In the genomic region with DNA sequence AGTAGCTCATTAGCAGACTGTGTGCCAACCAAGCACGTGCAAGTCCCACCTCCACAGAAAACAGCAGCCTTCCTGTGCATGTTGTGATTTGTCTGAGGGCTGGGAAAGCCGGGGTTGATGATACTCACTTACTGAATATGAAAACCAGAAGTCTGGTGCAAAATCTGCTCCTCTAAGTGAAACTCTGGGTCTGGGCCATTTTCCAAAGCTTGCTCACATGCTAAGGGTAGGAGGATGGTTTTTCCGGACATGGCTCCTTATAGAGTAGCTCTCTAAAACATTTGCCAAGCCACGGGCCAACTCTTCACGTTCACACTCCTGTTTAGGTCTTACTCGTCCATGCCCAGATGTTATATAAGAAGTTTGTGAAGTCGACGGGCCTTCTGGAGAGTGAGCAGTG, we compare ENCODE assay signal across 24 mouse cellular contexts. TPM values are rescaled to one million over a fixed set of nuclear protein-coding genes. Genes with fewer than 3 reads are reported as not detected.
DNase-seq lines count a peak whose midpoint lies in the region; ATAC-seq and TF ChIP-seq lines count a peak whose summit lies in the region.
"Had no signal": no experiment of that assay in that cellular context is flagged by ENCODE, and none has a peak within 500 bp of the region (broad histone marks: within the 10 kb centered on the region; RNA-seq: fewer than 3 reads in every experiment).

No protein-coding gene starts in this region.

- H3K4me3 ChIP-seq in limb, embryonic 14.5 days (replicated peaks; ENCODE audit: low read length): no peak overlapping the region
- H3K4me3 ChIP-seq in limb, embryonic 10.5 days: no peak overlapping the region
- no peak overlapping the region for H3K4me3 ChIP-seq in kidney, embryonic 14.5 days (ENCODE audit: low read length)
- H3K4me3 ChIP-seq: heart, adult 2 months; hindbrain, embryonic 12.5 days; intestine, embryonic 15.5 days; limb, embryonic 12.5 days had no signal

- no peak overlapping the region for H3K9ac ChIP-seq in limb, embryonic 14.5 days (ENCODE audit: low read depth, low read length, severe bottlenecking)
- no peak overlapping the region for H3K9ac ChIP-seq in kidney, embryonic 14.5 days (ENCODE audit: low read depth, low read length)
- H3K9ac ChIP-seq: hindbrain, embryonic 12.5 days; intestine, embryonic 15.5 days; limb, embryonic 12.5 days; lung, embryonic 14.5 days had no signal

- H3K4me2 ChIP-seq in limb, embryonic 14.5 days (replicated peaks; ENCODE audit: low read depth, low read length, severe bottlenecking): no peak overlapping the region
- no peak overlapping the region for H3K4me2 ChIP-seq in kidney, embryonic 14.5 days (replicated peaks; ENCODE audit: low read depth, low read length)
- H3K4me2 ChIP-seq: hindbrain, embryonic 12.5 days; intestine, embryonic 15.5 days; limb, embryonic 12.5 days; lung, embryonic 14.5 days had no signal

- WGBS in limb, embryonic 14.5 days: 64% methylated on average over 8 of the region's 8 CpGs
- 81% methylated on average over 8 of the region's 8 CpGs for WGBS in limb, embryonic 10.5 days
- WGBS in kidney, embryonic 14.5 days: 79% methylated on average over 8 of the region's 8 CpGs

- H3K27me3 ChIP-seq in limb, embryonic 14.5 days (ENCODE audit: control insufficient read depth, insufficient read depth, low read length): no peaks in the 10 kb centered on the region
- no peaks in the 10 kb centered on the region for H3K27me3 ChIP-seq in limb, embryonic 10.5 days (ENCODE audit: low read depth, poor library complexity, severe bottlenecking)
- H3K27me3 ChIP-seq in kidney, embryonic 14.5 days (ENCODE audit: control insufficient read depth, insufficient read depth, low read length): no peaks in the 10 kb centered on the region
- H3K27me3 ChIP-seq: hindbrain, embryonic 12.5 days; intestine, embryonic 15.5 days; limb, embryonic 12.5 days had no signal

- no peak overlapping the region for H3K27ac ChIP-seq in limb, embryonic 14.5 days (replicated peaks; ENCODE audit: low read depth, low read length)
- H3K27ac ChIP-seq in limb, embryonic 10.5 days: no peak overlapping the region
- H3K27ac ChIP-seq in kidney, embryonic 14.5 days (ENCODE audit: low read depth, low read length): no peak overlapping the region
- H3K27ac ChIP-seq: heart, adult 2 months; hindbrain, embryonic 12.5 days; intestine, embryonic 15.5 days; limb, embryonic 12.5 days; macrophage had no signal

- DNase-seq in limb, embryonic 14.5 days (ENCODE audit: low spot score): peak; percentile 18
- DNase-seq in limb, embryonic 10.5 days (ENCODE audit: low spot score): no peak
- DNase-seq in layer of hippocampus, adult 8-10 months (ENCODE audit: low spot score in 2 of 2): peak; percentile 56 to 60
- DNase-seq in left cerebral cortex, postnatal 14 days (ENCODE audit: low spot score in 2 of 2): peak; percentile 60 to 82
- DNase-seq in telencephalon, adult 2 months (ENCODE audit: low read depth, low spot score): peak; percentile 83
- DNase-seq in heart, postnatal 14 days: no peak
- DNase-seq: cerebellum, postnatal 36 days; heart, adult 2 months; kidney, postnatal 10 days; lung, embryonic 14.5 days; midbrain, embryonic 14.5 days; thymus, postnatal 36 days had no signal

- no peaks in the 10 kb centered on the region for H3K4me1 ChIP-seq in limb, embryonic 14.5 days (ENCODE audit: control insufficient read depth, insufficient read depth, low read length)
- H3K4me1 ChIP-seq in limb, embryonic 10.5 days: peaks cover 10% of the 10 kb centered on the region
- no peaks in the 10 kb centered on the region for H3K4me1 ChIP-seq in kidney, embryonic 14.5 days (ENCODE audit: control insufficient read depth, insufficient read depth, low read length)
- H3K4me1 ChIP-seq: hindbrain, embryonic 12.5 days; intestine, embryonic 15.5 days; limb, embryonic 12.5 days had no signal

- H3K36me3 ChIP-seq in limb, embryonic 14.5 days (ENCODE audit: control insufficient read depth, insufficient read depth, low read length): no peaks in the 10 kb centered on the region
- H3K36me3 ChIP-seq in limb, embryonic 10.5 days: no peaks in the 10 kb centered on the region
- H3K36me3 ChIP-seq in kidney, embryonic 14.5 days (ENCODE audit: control insufficient read depth, insufficient read depth, low read length): no peaks in the 10 kb centered on the region
- H3K36me3 ChIP-seq: hindbrain, embryonic 12.5 days; intestine, embryonic 15.5 days; limb, embryonic 12.5 days had no signal

- no peak for ATAC-seq in limb, embryonic 14.5 days (ENCODE audit: low FRiP score, low read depth)
- no peak for ATAC-seq in kidney, embryonic 14.5 days (ENCODE audit: low FRiP score, low TSS enrichment)
- ATAC-seq in inflammation-experienced regulatory T-cells, adult 6 months: no peak
- ATAC-seq: activated CD4-positive, CD25-positive, alpha-beta regulatory T cell, adult 4 months; intestine, embryonic 15.5 days had no signal

- intact Hi-C loops in left cerebral cortex, postnatal 14 days (cut with DNase I): no loop called here
- intact Hi-C loops in heart, postnatal 14 days (cut with DNase I): no loop called here

- no peak for TF ChIP-seq POLR2A in limb, embryonic 14.5 days (IDR thresholded peaks at IDR 0.05; ENCODE audit: borderline replicate concordance, extremely low read depth, insufficient read depth, insufficient read length)

- no peaks in the 10 kb centered on the region for H3K9me3 ChIP-seq in limb, embryonic 14.5 days (ENCODE audit: control insufficient read depth, low read length)
- no peaks in the 10 kb centered on the region for H3K9me3 ChIP-seq in limb, embryonic 10.5 days (replicated peaks)
- H3K9me3 ChIP-seq in kidney, embryonic 14.5 days (ENCODE audit: control insufficient read depth, low read length): no peaks in the 10 kb centered on the region
- H3K9me3 ChIP-seq: hindbrain, embryonic 12.5 days; intestine, embryonic 15.5 days; limb, embryonic 12.5 days had no signal

RNA-seq across cellular contexts. Expression of gene Adam1b, which starts 9.9 kb away (rescaled TPM):
- polyA plus RNA-seq in limb, embryonic 14.5 days (2012; rRNA removed): not detected in 2 replicates
- 0.18 TPM in 1 of 2 replicates, not detected in the other for polyA plus RNA-seq in limb, embryonic 14.5 days (2014; fragmentation: Nextera tagmentation; extraction: Ambion mirVana)
- not detected in 2 replicates for polyA plus RNA-seq in limb, embryonic 10.5 days (2016; fragmentation: Nextera tagmentation; extraction: Ambion mirVana)
- not detected for total RNA-seq in layer of hippocampus, adult 8-10 months (2022)
- not detected for total RNA-seq in left cerebral cortex, postnatal 14 days (2021)
- polyA plus RNA-seq in kidney, embryonic 14.5 days (2014; fragmentation: Nextera tagmentation; extraction: Ambion mirVana): 0.08 and 0.09 TPM in 2 replicates
- not detected for total RNA-seq in heart, postnatal 14 days (2021)
- polyA plus RNA-seq in inflammation-experienced regulatory T-cells, adult 6 months (2017; shearing (Covaris generic)): under 1 TPM in 1 of 3 experiments, not detected in 2; 0.22 TPM
- total RNA-seq: gastrocnemius, adult 8-10 months; heart, adult 2 months had no signal
- polyA plus RNA-seq: activated CD4-positive, CD25-positive, alpha-beta regulatory T cell, adult 4 months; embryonic facial prominence, embryonic 11.5 days; hindbrain, embryonic 12.5 days; lung, embryonic 14.5 days; macrophage; neural tube, embryonic 11.5 days had no signal

RNA-seq across cellular contexts. Expression of gene Erp29, which starts 41.0 kb away (rescaled TPM):
- polyA plus RNA-seq in limb, embryonic 14.5 days (2012; rRNA removed): 113 and 161 TPM in 2 replicates
- 159 and 162 TPM in 2 replicates for polyA plus RNA-seq in limb, embryonic 14.5 days (2014; fragmentation: Nextera tagmentation; extraction: Ambion mirVana)
- 102 and 112 TPM in 2 replicates for polyA plus RNA-seq in limb, embryonic 10.5 days (2016; fragmentation: Nextera tagmentation; extraction: Ambion mirVana)
- total RNA-seq in layer of hippocampus, adult 8-10 months (2022): 100 to 1,000 TPM; 138 to 165 (median 145) TPM
- total RNA-seq in left cerebral cortex, postnatal 14 days (2021): 100 to 1,000 TPM; 152 to 170 TPM
- 136 and 142 TPM in 2 replicates for polyA plus RNA-seq in kidney, embryonic 14.5 days (2014; fragmentation: Nextera tagmentation; extraction: Ambion mirVana)
- total RNA-seq in heart, postnatal 14 days (2021): 10 to 100 TPM; 84.7 to 93.4 TPM
- 10 to 100 TPM; 70.3 to 77.7 (median 74.5) TPM for polyA plus RNA-seq in inflammation-experienced regulatory T-cells, adult 6 months (2017; shearing (Covaris generic))

RNA-seq across cellular contexts. Expression of gene Tmem116, which starts 41.6 kb away (rescaled TPM):
- 2.4 and 3.4 TPM in 2 replicates for polyA plus RNA-seq in limb, embryonic 14.5 days (2012; rRNA removed)
- 1.5 and 2.9 TPM in 2 replicates for polyA plus RNA-seq in limb, embryonic 14.5 days (2014; fragmentation: Nextera tagmentation; extraction: Ambion mirVana)
- polyA plus RNA-seq in limb, embryonic 10.5 days (2016; fragmentation: Nextera tagmentation; extraction: Ambion mirVana): 0.55 and 0.73 TPM in 2 replicates
- total RNA-seq in layer of hippocampus, adult 8-10 months (2022): 1 to 10 TPM; 7.2 to 9.5 (median 8.5) TPM
- total RNA-seq in left cerebral cortex, postnatal 14 days (2021): 1 to 10 TPM; 5.7 to 6.8 TPM
- 3.7 and 5.0 TPM in 2 replicates for polyA plus RNA-seq in kidney, embryonic 14.5 days (2014; fragmentation: Nextera tagmentation; extraction: Ambion mirVana)
- total RNA-seq in heart, postnatal 14 days (2021): 1 to 10 TPM; 8.4 to 9.4 TPM
- 1 to 10 TPM in 2 of 3 experiments, under 1 TPM in 1; 0.24 to 3.1 (median 1.1) TPM for polyA plus RNA-seq in inflammation-experienced regulatory T-cells, adult 6 months (2017; shearing (Covaris generic))

RNA-seq across cellular contexts. Expression of gene Adam1a, which starts 52.0 kb away (rescaled TPM):
- 14.7 and 15.3 TPM in 2 replicates for polyA plus RNA-seq in limb, embryonic 14.5 days (2012; rRNA removed)
- 1.3 and 1.9 TPM in 2 replicates for polyA plus RNA-seq in limb, embryonic 14.5 days (2014; fragmentation: Nextera tagmentation; extraction: Ambion mirVana)
- 0.90 and 1.3 TPM in 2 replicates for polyA plus RNA-seq in limb, embryonic 10.5 days (2016; fragmentation: Nextera tagmentation; extraction: Ambion mirVana)
- total RNA-seq in layer of hippocampus, adult 8-10 months (2022): 10 to 100 TPM; 14.9 to 27.6 (median 19.2) TPM
- 1 to 10 TPM; 7.4 to 9.0 TPM for total RNA-seq in left cerebral cortex, postnatal 14 days (2021)
- 1.6 and 2.4 TPM in 2 replicates for polyA plus RNA-seq in kidney, embryonic 14.5 days (2014; fragmentation: Nextera tagmentation; extraction: Ambion mirVana)
- total RNA-seq in heart, postnatal 14 days (2021): 1 to 10 TPM; 3.4 to 3.5 TPM
- polyA plus RNA-seq in inflammation-experienced regulatory T-cells, adult 6 months (2017; shearing (Covaris generic)): 1 to 10 TPM in 1 of 3 experiments, under 1 TPM in 2; 0.36 to 2.0 (median 0.75) TPM

RNA-seq across cellular contexts. Expression of gene Gm42878, which starts 52.0 kb away (rescaled TPM):
- polyA plus RNA-seq in limb, embryonic 14.5 days (2012; rRNA removed): 0.28 and 0.31 TPM in 2 replicates
- 0.69 TPM in 1 of 2 replicates, not detected in the other for polyA plus RNA-seq in limb, embryonic 14.5 days (2014; fragmentation: Nextera tagmentation; extraction: Ambion mirVana)
- polyA plus RNA-seq in limb, embryonic 10.5 days (2016; fragmentation: Nextera tagmentation; extraction: Ambion mirVana): not detected in 2 replicates
- 1 to 10 TPM in 1 of 4 experiments, not detected in 3; 1.5 TPM for total RNA-seq in layer of hippocampus, adult 8-10 months (2022)
- total RNA-seq in left cerebral cortex, postnatal 14 days (2021): not detected
- polyA plus RNA-seq in kidney, embryonic 14.5 days (2014; fragmentation: Nextera tagmentation; extraction: Ambion mirVana): not detected in 2 replicates
- total RNA-seq in heart, postnatal 14 days (2021): not detected
- not detected for polyA plus RNA-seq in inflammation-experienced regulatory T-cells, adult 6 months (2017; shearing (Covaris generic))
- polyA plus RNA-seq: activated CD4-positive, CD25-positive, alpha-beta regulatory T cell, adult 4 months; embryonic facial prominence, embryonic 11.5 days; hindbrain, embryonic 12.5 days; intestine, embryonic 15.5 days; limb, embryonic 12.5 days; lung, embryonic 14.5 days; midbrain, embryonic 14.5 days; neural tube, embryonic 11.5 days; spleen, adult 2 months; stomach, embryonic 16.5 days had no signal

Comparison
In these comparisons a context has a peak if more than half of its experiments do, and no peak if none do; other contexts are left out.
1. DNase-seq: peak in limb, embryonic 14.5 days (single experiment), layer of hippocampus, adult 8-10 months (2 of 2), left cerebral cortex, postnatal 14 days (2 of 2) and telencephalon, adult 2 months (single experiment); none in limb, embryonic 10.5 days (single experiment) and heart, postnatal 14 days (0 of 2).